25 mouse cellular contexts compared by ENCODE assay signal in genomic region chr7:126374526-126374925, GRCm38 (mm10). TPM values are rescaled to one million over a fixed set of nuclear protein-coding genes. Genes with fewer than 3 reads are reported as not detected.
"Had no signal": no experiment of that assay in that cellular context is flagged by ENCODE, and none has a peak within 500 bp of the region (broad histone marks: within the 10 kb centered on the region; RNA-seq: fewer than 3 reads in every experiment).

No protein-coding gene starts in this region.

- ATAC-seq: inflammation-experienced regulatory T-cells, adult 6 months; intestine, embryonic 16.5 days; liver, embryonic 12.5 days had no signal

- H3K27ac ChIP-seq: limb, embryonic 13.5 days; liver, embryonic 12.5 days; liver, embryonic 15.5 days; macrophage; stomach, postnatal 0 days had no signal

- H3K27me3 ChIP-seq: limb, embryonic 13.5 days; liver, embryonic 12.5 days; liver, embryonic 15.5 days had no signal

- H3K9me3 ChIP-seq: limb, embryonic 13.5 days; liver, embryonic 12.5 days; liver, embryonic 15.5 days had no signal

- DNase-seq: kidney, adult 18-20 months; kidney, adult 9 months; kidney, postnatal 14 days; kidney, postnatal 4 days; left cerebral cortex, postnatal 4 days; liver; lung, embryonic 14.5 days; midbrain, embryonic 14.5 days; thymus, postnatal 25 days had no signal

- H3K4me3 ChIP-seq: limb, embryonic 13.5 days; liver, embryonic 12.5 days; liver, embryonic 15.5 days had no signal

RNA-seq across cellular contexts. Expression of gene Lat, which starts 5.2 kb away (rescaled TPM):
- total RNA-seq: midbrain, postnatal 0 days had no signal

RNA-seq across cellular contexts. Expression of gene Cd19, which starts 40.2 kb away (rescaled TPM):
- total RNA-seq: layer of hippocampus, adult 18-20 months; layer of hippocampus, postnatal 14 days; left cerebral cortex, adult 8-10 months; left cerebral cortex, postnatal 14 days; midbrain, postnatal 0 days had no signal
- polyA plus RNA-seq: limb, embryonic 13.5 days; liver, embryonic 12.5 days; lung, embryonic 14.5 days; midbrain, embryonic 11.5 days; midbrain, embryonic 14.5 days; neural tube, embryonic 11.5 days; neural tube, embryonic 14.5 days; stomach, embryonic 14.5 days had no signal
